Mouse (Mus musculus) left cerebral cortex, adult 2 months (tissue): ENCODE data around the gene Grid1. TPM values are rescaled to one million over a fixed set of nuclear protein-coding genes. Genes with fewer than 3 reads are reported as not detected.
A peak's percentile ranks its signal among the peaks of the same experiment; 100 is the strongest.

ENCODE experiments used
- DNase-seq, 2 experiments: peaks; one replicate each; pipeline ENCODE4 v3.0.0; 2021 to 2022; ENCODE audit warnings: low spot score in 2 of 2, mixed read lengths in 1 of 2; ENCODE audit errors: extremely low spot score in 1 of 2
- H3K27ac ChIP-seq: fragments of 200-600 bp; 2 replicates; pipeline ENCODE4 v1.8.1; 2022
- H3K4me3 ChIP-seq: fragments of 200-600 bp; 2 replicates; pipeline ENCODE4 v1.8.1; 2022
- CTCF ChIP-seq: fragments of 200-600 bp; IDR thresholded peaks from 2 replicates; pipeline ENCODE4 v1.8.1; 2022; ENCODE audit warnings: antibody characterized with exemption, mild to moderate bottlenecking, moderate library complexity
- intact Hi-C: fragments of 180-260 bp; cut with DNase I; formaldehyde crosslinking; loops from one replicate; pipeline ENCODE4 v1.15.1; 2025
- total RNA-seq, 2 experiments: library from RNA; stranded (reverse); gene quantifications; 2 replicates each; pipeline ENCODE4 v1.2.3; 2021

Grid1 gene
- total RNA-seq, 2 experiments from 2014 or later, result 47.7 to 48.6 TPM

- no peak overlapping the region for H3K27ac ChIP-seq
- no peak overlapping the region for H3K4me3 ChIP-seq
- intact Hi-C loops, result no loop called here
- no peak for DNase-seq
- no peak for TF ChIP-seq CTCF
Measured at GRCm38 (mm10) chr14:35313380-35314299, 493.7 kb downstream of the Grid1 start.

DNA sequence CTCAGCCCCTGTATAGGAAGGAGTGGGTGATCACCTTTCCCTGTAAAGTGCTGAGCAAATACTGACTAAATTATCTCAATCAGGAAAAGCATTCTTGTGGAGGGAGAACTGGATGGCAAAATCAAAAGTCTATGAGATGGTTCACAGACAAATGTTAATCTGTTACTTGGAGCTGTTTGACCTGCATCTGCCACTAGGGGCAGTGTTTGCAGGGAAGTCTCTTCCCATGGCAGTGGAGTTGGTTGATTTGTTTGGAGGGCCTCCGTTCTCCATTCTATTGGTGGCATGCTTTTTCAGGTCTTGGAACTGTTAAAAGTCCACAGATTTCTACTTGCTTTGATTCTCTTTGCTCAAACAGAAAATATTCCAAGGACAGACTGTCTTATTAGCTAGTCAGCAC, 506.4 kb downstream of the Grid1 start:
- intact Hi-C loops, result no loop called here
- DNase-seq, result no peak

GRCm38 (mm10) chr14:35336561-35336960, 516.7 kb downstream of the Grid1 start:
- DNase-seq, result no peak
- H3K27ac ChIP-seq, result no peak overlapping the region
- intact Hi-C loops, result loop anchor here (10.0 kb wide), 1 partner anchor 512 kb away; the partner anchor contains the start of gene Grid1
- no peak overlapping the region for H3K4me3 ChIP-seq
- no peak for TF ChIP-seq CTCF

More for the DNA sequence above, 506.4 kb downstream of the Grid1 start:
- TF ChIP-seq CTCF, result peak; percentile 61
- Histone ChIP-seq H3K4me3 (no peak overlapping the region), H3K27ac (no peak overlapping the region)

- no peak for DNase-seq
- TF ChIP-seq CTCF, result no peak
- Histone ChIP-seq H3K27ac (no peak overlapping the region), H3K4me3 (no peak overlapping the region)
- intact Hi-C loops, result no loop called here
Measured at GRCm38 (mm10) chr14:35356011-35356410, 536.1 kb downstream of the Grid1 start.

GRCm38 (mm10) chr14:35356480-35357085, 536.7 kb downstream of the Grid1 start:
- TF ChIP-seq CTCF, result no peak
- H3K27ac ChIP-seq, result no peak overlapping the region
- no peak for DNase-seq
- no peak overlapping the region for H3K4me3 ChIP-seq
- intact Hi-C loops, result no loop called here

DNA sequence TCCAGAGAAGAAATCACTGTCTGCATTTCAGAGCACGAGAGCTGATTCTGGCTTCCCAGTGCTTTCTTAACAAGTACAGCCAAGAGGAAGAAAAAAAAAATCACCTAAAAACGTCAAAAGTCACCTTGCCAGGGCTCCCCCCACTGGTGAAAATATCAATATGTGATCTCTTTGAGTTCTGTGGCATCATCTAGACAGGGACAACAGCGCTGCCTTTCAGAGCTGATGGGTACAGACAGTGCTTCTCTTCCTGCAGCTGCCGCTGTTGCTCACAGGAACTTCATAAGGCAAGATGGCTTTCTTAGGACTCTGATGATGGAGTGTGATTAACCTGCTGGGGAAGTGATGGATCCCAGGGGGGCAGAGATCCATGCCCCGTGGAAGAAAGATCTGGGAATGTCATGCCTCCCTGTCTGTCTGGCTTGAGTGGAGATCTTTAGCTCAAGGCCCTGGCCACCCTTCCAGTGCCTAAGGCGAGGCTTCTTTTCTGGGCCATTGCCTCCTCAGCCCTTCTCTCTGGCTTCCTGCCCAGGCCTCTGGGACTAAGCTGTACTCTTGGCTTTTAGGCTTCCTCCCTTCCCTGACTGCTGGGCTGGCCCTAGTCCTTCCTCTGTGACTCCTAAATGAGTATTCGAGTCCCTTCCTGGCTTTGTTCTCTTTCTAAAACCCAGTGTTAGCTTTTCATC, 538.4 kb downstream of the Grid1 start:
- intact Hi-C loops, result no loop called here
- Histone ChIP-seq H3K4me3 (no peak overlapping the region), H3K27ac (no peak overlapping the region)
- DNase-seq, result peak in 1 of 2 experiments; percentile 24
- peak; percentile 25 for TF ChIP-seq CTCF

DNA sequence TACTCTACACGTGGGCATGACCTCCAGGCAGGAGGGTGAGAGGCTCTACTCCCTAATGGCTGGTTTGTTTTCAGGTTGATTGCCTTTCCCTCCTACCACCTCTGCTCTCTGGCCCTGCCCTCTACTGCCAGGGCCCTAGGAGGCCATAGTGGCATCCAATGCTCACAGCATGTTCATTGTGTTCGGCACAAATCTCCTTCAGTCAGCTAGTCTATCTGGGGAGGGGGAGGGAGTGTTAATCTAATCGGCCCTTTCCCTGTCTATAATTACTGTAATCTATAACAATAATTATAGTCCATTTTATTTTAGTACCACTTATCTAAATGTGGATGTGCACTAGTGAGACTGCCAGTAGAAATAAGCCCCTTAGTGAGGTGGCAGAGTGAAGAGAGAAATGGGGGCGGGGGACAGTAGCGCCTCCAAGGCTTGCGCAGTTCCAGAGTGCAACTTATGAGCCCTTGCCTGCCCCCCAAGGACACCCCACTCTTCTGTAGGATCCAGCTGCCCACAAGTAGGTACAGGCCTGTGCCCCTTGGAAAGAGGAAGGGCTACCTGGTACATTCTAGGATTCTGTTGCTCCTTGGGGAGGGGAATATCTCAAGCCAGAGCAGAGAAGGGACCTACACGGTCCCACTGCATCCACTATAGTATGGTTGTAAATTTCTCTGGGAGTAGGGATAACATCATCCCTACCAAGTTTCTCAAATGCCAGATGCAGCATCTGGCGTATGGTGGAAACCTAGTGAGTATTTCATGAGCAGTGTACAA, 545.5 kb downstream of the Grid1 start:
- intact Hi-C loops, result no loop called here
- no peak overlapping the region for H3K4me3 ChIP-seq
- DNase-seq, result no peak
- H3K27ac ChIP-seq, result no peak overlapping the region
- no peak for TF ChIP-seq CTCF

GRCm38 (mm10) chr14:35374374-35374773, 554.5 kb downstream of the Grid1 start:
- no peak for DNase-seq
- H3K27ac ChIP-seq, result no peak overlapping the region
- H3K4me3 ChIP-seq, result no peak overlapping the region
- no peak for TF ChIP-seq CTCF
- intact Hi-C loops, result no loop called here

DNA sequence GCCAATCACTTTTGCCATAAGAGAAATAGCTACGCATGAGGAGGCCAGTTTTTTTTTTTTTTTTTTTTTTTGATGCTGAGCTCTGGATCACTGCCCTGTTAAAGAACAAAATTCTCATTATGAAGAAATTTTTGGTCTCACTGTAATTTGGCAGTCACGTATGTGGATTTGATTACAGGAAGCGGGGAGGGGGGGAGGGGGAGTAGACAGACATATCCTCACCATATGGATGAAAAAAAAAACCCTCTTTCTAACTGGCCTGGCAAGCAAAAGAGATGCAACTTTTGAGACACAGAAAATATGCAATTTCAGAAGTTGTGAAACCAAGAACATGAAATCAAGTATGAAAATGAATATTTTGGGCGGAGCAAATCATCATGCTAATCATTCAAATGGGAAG, 573.7 kb downstream of the Grid1 start:
- TF ChIP-seq CTCF, result no peak
- no peak overlapping the region for H3K27ac ChIP-seq
- intact Hi-C loops, result no loop called here
- no peak for DNase-seq
- no peak overlapping the region for H3K4me3 ChIP-seq

DNA sequence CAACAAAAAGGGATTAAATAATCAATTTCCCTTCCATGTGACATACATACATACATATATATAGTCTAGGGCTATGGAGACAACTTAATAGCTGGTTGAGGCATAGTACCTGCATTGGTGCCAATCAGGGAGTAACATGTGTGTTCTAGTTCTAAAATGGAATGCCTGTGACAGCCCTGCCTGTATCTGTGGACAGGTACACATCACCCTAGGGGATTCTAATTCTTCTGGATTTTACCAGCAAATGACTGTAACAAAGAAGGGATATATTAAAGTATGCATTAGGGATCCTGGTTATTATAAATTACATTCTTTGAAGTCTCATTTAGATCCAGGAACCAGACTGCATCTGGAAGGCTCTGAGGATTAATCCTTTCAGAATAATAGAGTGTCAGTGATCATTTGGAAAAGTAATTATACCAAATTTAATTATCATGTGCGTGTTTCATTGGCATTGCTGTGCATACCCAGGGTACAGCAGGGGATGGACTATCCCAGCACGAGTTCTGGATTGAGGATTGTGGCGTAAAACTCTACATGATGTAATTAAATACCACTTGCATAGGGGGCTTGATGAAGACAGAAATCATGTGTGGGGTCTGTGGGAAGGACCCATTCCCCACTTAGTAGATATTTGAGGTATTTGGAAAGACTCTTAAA, 584.5 kb downstream of the Grid1 start:
- H3K4me3 ChIP-seq, result no peak overlapping the region
- no peak for DNase-seq
- intact Hi-C loops, result no loop called here
- TF ChIP-seq CTCF, result no peak
- no peak overlapping the region for H3K27ac ChIP-seq

GRCm38 (mm10) chr14:35430259-35430658, 610.4 kb downstream of the Grid1 start:
- Histone ChIP-seq H3K27ac (no peak overlapping the region), H3K4me3 (no peak overlapping the region)
- intact Hi-C loops, result no loop called here
- no peak for DNase-seq
- no peak for TF ChIP-seq CTCF
